Mouse (Mus musculus): ENCODE results near the gene Padi2. TPM values are rescaled to one million over a fixed set of nuclear protein-coding genes. Genes with fewer than 3 reads are reported as not detected.
A peak's percentile ranks its signal among the peaks of the same experiment; 100 is the strongest.

Gene Padi2
- polyA plus RNA-seq, 1 experiment = 2.1 TPM

DNA sequence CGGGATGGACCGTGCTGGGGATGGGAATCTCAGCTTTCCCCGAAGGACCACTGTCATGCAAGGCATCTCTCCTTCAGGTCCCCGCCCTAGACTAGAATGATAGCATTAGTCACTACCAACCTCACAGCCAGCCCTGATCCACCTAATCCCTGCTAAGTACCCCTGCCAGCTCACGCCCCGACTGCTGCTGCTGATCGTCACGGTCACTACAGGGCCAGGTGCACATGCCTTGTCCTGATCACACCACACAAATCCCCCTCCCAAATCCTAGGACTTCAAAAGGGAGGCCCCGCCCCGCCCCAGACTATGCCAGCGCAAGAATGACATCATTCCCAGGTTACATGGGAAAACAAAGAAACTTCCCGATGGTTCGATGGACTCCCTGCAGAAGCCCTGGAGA is 24.4 kb upstream of the Padi2 start:
- no peak for TF ChIP-seq MAX (IDR thresholded peaks at IDR 0.05)
- TF ChIP-seq MYOD1 (IDR thresholded peaks at IDR 0.05; ENCODE audit: control insufficient read depth, insufficient read length, low read depth) = no peak
- no peak for TF ChIP-seq MYOG (IDR thresholded peaks at IDR 0.05; ENCODE audit: control insufficient read depth, extremely low read depth, insufficient read length)
- no peak for TF ChIP-seq FOSL1 (IDR thresholded peaks at IDR 0.05; ENCODE audit: insufficient read depth, low read length, poor library complexity, severe bottlenecking)
- no peak for TF ChIP-seq CTCF (IDR thresholded peaks at IDR 0.05; ENCODE audit: control insufficient read depth, insufficient read depth, insufficient read length)
- TF ChIP-seq CEBPB (IDR thresholded peaks at IDR 0.05; ENCODE audit: low read depth) = no peak
- no peak for TF ChIP-seq USF1 (IDR thresholded peaks at IDR 0.05; ENCODE audit: low read depth)
- Histone ChIP-seq H3K79me3 (ENCODE audit: low read depth) (no peaks in the 10 kb centered on the region), H3K27me3 (ENCODE audit: control insufficient read depth, insufficient read depth, insufficient read length) (no peaks in the 10 kb centered on the region), H3ac (ENCODE audit: control insufficient read depth, insufficient read length, low read depth) (no peak overlapping the region), H3K36me3 (ENCODE audit: control insufficient read depth, insufficient read depth) (no peaks in the 10 kb centered on the region), H3K4me3 (ENCODE audit: insufficient read depth, poor library complexity, severe bottlenecking) (no peak overlapping the region), H3K79me2 (ENCODE audit: control insufficient read depth, insufficient read depth) (no peaks in the 10 kb centered on the region)

DNA sequence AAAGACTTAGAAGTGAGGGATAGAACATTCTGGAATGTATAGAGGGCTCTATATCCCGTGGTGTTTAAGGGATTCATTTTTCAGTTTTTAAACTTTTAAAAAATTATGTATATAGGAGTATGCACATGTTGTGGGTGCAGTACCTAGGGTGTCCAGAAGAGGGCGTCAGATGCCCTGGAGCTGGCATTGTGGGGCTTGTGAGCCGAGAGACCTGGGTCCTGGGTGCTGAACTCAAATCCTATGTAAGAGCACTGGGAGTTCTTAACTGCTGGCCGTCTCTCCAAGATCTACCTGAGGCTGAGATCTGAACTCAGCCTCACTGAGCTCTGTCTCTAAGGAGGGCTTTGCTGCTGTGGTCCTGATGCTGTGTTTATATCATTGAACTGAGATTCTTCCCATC is 23.8 kb upstream of the Padi2 start:
- Histone ChIP-seq H3K36me3 (ENCODE audit: control insufficient read depth, insufficient read depth) (no peaks in the 10 kb centered on the region), H3K4me3 (ENCODE audit: insufficient read depth, poor library complexity, severe bottlenecking) (no peak overlapping the region), H3K79me2 (ENCODE audit: control insufficient read depth, insufficient read depth) (no peaks in the 10 kb centered on the region), H3K27me3 (ENCODE audit: control insufficient read depth, insufficient read depth, insufficient read length) (no peaks in the 10 kb centered on the region), H3ac (ENCODE audit: control insufficient read depth, insufficient read length, low read depth) (no peak overlapping the region), H3K79me3 (ENCODE audit: low read depth) (no peaks in the 10 kb centered on the region)
- TF ChIP-seq CTCF (IDR thresholded peaks at IDR 0.05; ENCODE audit: control insufficient read depth, insufficient read depth, insufficient read length) (no peak), FOSL1 (IDR thresholded peaks at IDR 0.05; ENCODE audit: insufficient read depth, low read length, poor library complexity, severe bottlenecking) (no peak), MYOG (IDR thresholded peaks at IDR 0.05; ENCODE audit: control insufficient read depth, extremely low read depth, insufficient read length) (no peak), MAX (IDR thresholded peaks at IDR 0.05) (no peak), USF1 (IDR thresholded peaks at IDR 0.05; ENCODE audit: low read depth) (no peak), MYOD1 (IDR thresholded peaks at IDR 0.05; ENCODE audit: control insufficient read depth, insufficient read length, low read depth) (no peak), CEBPB (IDR thresholded peaks at IDR 0.05; ENCODE audit: low read depth) (no peak)

GRCm38 (mm10) chr4:140882981-140883380 is 23.2 kb upstream of the Padi2 start:
- H3K79me3 ChIP-seq (ENCODE audit: low read depth) = no peaks in the 10 kb centered on the region
- TF ChIP-seq CTCF (IDR thresholded peaks at IDR 0.05; ENCODE audit: control insufficient read depth, insufficient read depth, insufficient read length) (no peak), FOSL1 (IDR thresholded peaks at IDR 0.05; ENCODE audit: insufficient read depth, low read length, poor library complexity, severe bottlenecking) (no peak), MYOG (IDR thresholded peaks at IDR 0.05; ENCODE audit: control insufficient read depth, extremely low read depth, insufficient read length) (no peak), CEBPB (IDR thresholded peaks at IDR 0.05; ENCODE audit: low read depth) (no peak), MAX (IDR thresholded peaks at IDR 0.05) (no peak), MYOD1 (IDR thresholded peaks at IDR 0.05; ENCODE audit: control insufficient read depth, insufficient read length, low read depth) (no peak), USF1 (IDR thresholded peaks at IDR 0.05; ENCODE audit: low read depth) (no peak)
- H3K79me2 ChIP-seq (ENCODE audit: control insufficient read depth, insufficient read depth) = no peaks in the 10 kb centered on the region
- H3K4me3 ChIP-seq (ENCODE audit: insufficient read depth, poor library complexity, severe bottlenecking) = no peak overlapping the region
- no peak overlapping the region for H3ac ChIP-seq (ENCODE audit: control insufficient read depth, insufficient read length, low read depth)
- no peaks in the 10 kb centered on the region for H3K27me3 ChIP-seq (ENCODE audit: control insufficient read depth, insufficient read depth, insufficient read length)
- H3K36me3 ChIP-seq (ENCODE audit: control insufficient read depth, insufficient read depth) = no peaks in the 10 kb centered on the region

GRCm38 (mm10) chr4:140883852-140884251 is 22.3 kb upstream of the Padi2 start:
- no peaks in the 10 kb centered on the region for H3K27me3 ChIP-seq (ENCODE audit: control insufficient read depth, insufficient read depth, insufficient read length)
- H3K36me3 ChIP-seq (ENCODE audit: control insufficient read depth, insufficient read depth) = no peaks in the 10 kb centered on the region
- no peaks in the 10 kb centered on the region for H3K79me3 ChIP-seq (ENCODE audit: low read depth)
- no peaks in the 10 kb centered on the region for H3K79me2 ChIP-seq (ENCODE audit: control insufficient read depth, insufficient read depth)
- TF ChIP-seq MYOD1 (IDR thresholded peaks at IDR 0.05; ENCODE audit: control insufficient read depth, insufficient read length, low read depth) (no peak), USF1 (IDR thresholded peaks at IDR 0.05; ENCODE audit: low read depth) (peak; percentile 71)
- no peak overlapping the region for H3K4me3 ChIP-seq (ENCODE audit: insufficient read depth, poor library complexity, severe bottlenecking)
- no peak overlapping the region for H3ac ChIP-seq (ENCODE audit: control insufficient read depth, insufficient read length, low read depth)

GRCm38 (mm10) chr4:140891525-140892162 is 14.5 kb upstream of the Padi2 start:
- TF ChIP-seq FOSL1 (IDR thresholded peaks at IDR 0.05; ENCODE audit: insufficient read depth, low read length, poor library complexity, severe bottlenecking) = no peak
- TF ChIP-seq CTCF (IDR thresholded peaks at IDR 0.05; ENCODE audit: control insufficient read depth, insufficient read depth, insufficient read length) = no peak
- no peak for TF ChIP-seq USF1 (IDR thresholded peaks at IDR 0.05; ENCODE audit: low read depth)
- TF ChIP-seq MYOD1 (IDR thresholded peaks at IDR 0.05; ENCODE audit: control insufficient read depth, insufficient read length, low read depth) = no peak
- TF ChIP-seq MAX (IDR thresholded peaks at IDR 0.05) = no peak
- TF ChIP-seq MYOG (IDR thresholded peaks at IDR 0.05; ENCODE audit: control insufficient read depth, extremely low read depth, insufficient read length) = no peak
- TF ChIP-seq CEBPB (IDR thresholded peaks at IDR 0.05; ENCODE audit: low read depth) = no peak
- Histone ChIP-seq H3K4me3 (ENCODE audit: insufficient read depth, poor library complexity, severe bottlenecking) (no peak overlapping the region), H3ac (ENCODE audit: control insufficient read depth, insufficient read length, low read depth) (no peak overlapping the region), H3K27me3 (ENCODE audit: control insufficient read depth, insufficient read depth, insufficient read length) (no peaks in the 10 kb centered on the region), H3K79me3 (ENCODE audit: low read depth) (no peaks in the 10 kb centered on the region), H3K79me2 (ENCODE audit: control insufficient read depth, insufficient read depth) (no peaks in the 10 kb centered on the region), H3K36me3 (ENCODE audit: control insufficient read depth, insufficient read depth) (no peaks in the 10 kb centered on the region)

GRCm38 (mm10) chr4:140892163-140892530 is 14.0 kb upstream of the Padi2 start:
- Histone ChIP-seq H3K36me3 (ENCODE audit: control insufficient read depth, insufficient read depth) (no peaks in the 10 kb centered on the region), H3ac (ENCODE audit: control insufficient read depth, insufficient read length, low read depth) (no peak overlapping the region), H3K27me3 (ENCODE audit: control insufficient read depth, insufficient read depth, insufficient read length) (no peaks in the 10 kb centered on the region), H3K79me3 (ENCODE audit: low read depth) (no peaks in the 10 kb centered on the region), H3K79me2 (ENCODE audit: control insufficient read depth, insufficient read depth) (no peaks in the 10 kb centered on the region), H3K4me3 (ENCODE audit: insufficient read depth, poor library complexity, severe bottlenecking) (no peak overlapping the region)
- TF ChIP-seq CEBPB (IDR thresholded peaks at IDR 0.05; ENCODE audit: low read depth) = no peak
- no peak for TF ChIP-seq USF1 (IDR thresholded peaks at IDR 0.05; ENCODE audit: low read depth)
- no peak for TF ChIP-seq MYOD1 (IDR thresholded peaks at IDR 0.05; ENCODE audit: control insufficient read depth, insufficient read length, low read depth)
- no peak for TF ChIP-seq MYOG (IDR thresholded peaks at IDR 0.05; ENCODE audit: control insufficient read depth, extremely low read depth, insufficient read length)
- no peak for TF ChIP-seq FOSL1 (IDR thresholded peaks at IDR 0.05; ENCODE audit: insufficient read depth, low read length, poor library complexity, severe bottlenecking)
- no peak for TF ChIP-seq MAX (IDR thresholded peaks at IDR 0.05)
- TF ChIP-seq CTCF (IDR thresholded peaks at IDR 0.05; ENCODE audit: control insufficient read depth, insufficient read depth, insufficient read length) = no peak

Measured in C2C12 (cell line).